Mouse (Mus musculus) olfactory bulb, adult 2 months (tissue): ENCODE data around the gene Cad.

ENCODE experiments used
- CTCF ChIP-seq: fragments of 200-500 bp; IDR thresholded peaks from 2 replicates; pipeline ENCODE4 v1.5.1; 2012; ENCODE audit warnings: low read depth, mild to moderate bottlenecking, low read length, moderate library complexity; ENCODE audit not compliant: insufficient read depth
- POLR2A ChIP-seq: fragments of 200-500 bp; IDR thresholded peaks from 2 replicates; pipeline ENCODE4 v1.6.1; 2012; ENCODE audit warnings: mild to moderate bottlenecking, low read depth, low read length, moderate library complexity; ENCODE audit not compliant: insufficient read depth

- no peak for TF ChIP-seq CTCF
- TF ChIP-seq POLR2A: no peak
These were observed 17.2 kb downstream of the Cad start for GRCm38 (mm10) chr5:31071821-31072220.
